Mouse (Mus musculus): ENCODE measurements at regions not wholly inside any gene's neighbourhood (a gene's known extent, or its start where the extent isn't known, plus 50 kb on each side); places are given as distances from the start of the nearest gene placed in this dataset.

DNA sequence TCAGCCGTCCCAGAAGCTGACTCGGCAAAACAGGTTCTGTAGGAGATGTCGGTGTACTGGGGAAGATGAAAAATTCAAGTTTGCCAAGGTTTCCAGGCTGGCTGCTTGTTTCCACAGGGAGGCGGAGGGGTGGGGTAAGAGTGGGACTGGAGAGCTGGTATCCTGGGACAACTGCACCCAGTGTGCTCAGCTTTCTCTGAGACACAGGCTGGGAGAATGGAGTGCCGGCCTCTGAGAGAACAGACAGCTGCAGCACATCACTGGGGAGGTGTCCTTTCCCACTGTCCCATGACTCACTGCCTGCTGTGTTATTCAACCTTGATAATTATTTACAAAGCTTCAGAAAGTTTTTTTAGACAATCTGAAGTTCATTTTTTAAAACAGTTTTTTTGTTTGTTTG lies 280.7 kb downstream of the Fam173b start:
- TF ChIP-seq CTCF (IDR thresholded peaks at IDR 0.05; ENCODE audit: low read depth, low read length) (no peak), POLR2A (IDR thresholded peaks at IDR 0.05; ENCODE audit: extremely low read depth, insufficient read depth, low read length) (no peak)

Data from liver, adult 2 months (tissue).